Mouse (Mus musculus): ENCODE measurements around the gene Plekhh2.

Gene Plekhh2

GRCm38 (mm10) chr17:84644292-84645050 is 132.8 kb downstream of the Plekhh2 start:
- in situ Hi-C loops (cut with MboI) = no loop called here

- in situ Hi-C loops (cut with MboI) = no loop called here
These were observed 133.4 kb downstream of the Plekhh2 start for GRCm38 (mm10) chr17:84645119-84645518.

- in situ Hi-C loops (cut with MboI) = no loop called here
These were observed 134.2 kb downstream of the Plekhh2 start for GRCm38 (mm10) chr17:84645894-84646293.

GRCm38 (mm10) chr17:84646477-84646876 is 134.8 kb downstream of the Plekhh2 start:
- in situ Hi-C loops (cut with MboI) = no loop called here

GRCm38 (mm10) chr17:84647630-84648029 is 135.9 kb downstream of the Plekhh2 start:
- in situ Hi-C loops (cut with MboI) = no loop called here

GRCm38 (mm10) chr17:84650302-84651017 is 138.8 kb downstream of the Plekhh2 start:
- in situ Hi-C loops (cut with MboI) = no loop called here

- in situ Hi-C loops (cut with MboI) = no loop called here
These were observed 141.8 kb downstream of the Plekhh2 start for GRCm38 (mm10) chr17:84653544-84653943.

- in situ Hi-C loops (cut with MboI) = no loop called here
These were observed 144.5 kb downstream of the Plekhh2 start for GRCm38 (mm10) chr17:84656205-84656604.

GRCm38 (mm10) chr17:84656653-84657421 is 145.1 kb downstream of the Plekhh2 start:
- in situ Hi-C loops (cut with MboI) = no loop called here

- in situ Hi-C loops (cut with MboI) = no loop called here
These were observed 145.7 kb downstream of the Plekhh2 start for GRCm38 (mm10) chr17:84657422-84657732.

- in situ Hi-C loops (cut with MboI) = no loop called here
These were observed 146.1 kb downstream of the Plekhh2 start for GRCm38 (mm10) chr17:84657782-84658181.

GRCm38 (mm10) chr17:84658195-84658594 is 146.5 kb downstream of the Plekhh2 start:
- in situ Hi-C loops (cut with MboI) = no loop called here

- in situ Hi-C loops (cut with MboI) = no loop called here
These were observed 147.3 kb downstream of the Plekhh2 start for GRCm38 (mm10) chr17:84658951-84659350.

- in situ Hi-C loops (cut with MboI) = no loop called here
These were observed 153.4 kb downstream of the Plekhh2 start for GRCm38 (mm10) chr17:84665053-84665452.

GRCm38 (mm10) chr17:84665691-84666090 is 154.0 kb downstream of the Plekhh2 start:
- in situ Hi-C loops (cut with MboI) = no loop called here

- in situ Hi-C loops (cut with MboI) = no loop called here
These were observed 156.2 kb downstream of the Plekhh2 start for GRCm38 (mm10) chr17:84667848-84668247.

Measured in mature B cell (primary cell).